Mouse (Mus musculus) small intestine, adult 2 months (tissue): ENCODE data around the gene Vcp. TPM values are rescaled to one million over a fixed set of nuclear protein-coding genes. Genes with fewer than 3 reads are reported as not detected.

ENCODE experiments used
- H3K27ac ChIP-seq: fragments of 200-500 bp; 2 replicates; pipeline ENCODE4 v1.5.1; 2012; ENCODE audit warnings: low read depth, low read length, control low read depth, inconsistent platforms; ENCODE audit not compliant: insufficient read depth
- H3K27me3 ChIP-seq: fragments of 200-500 bp; 2 replicates; pipeline ENCODE4 v1.6.1; 2012; ENCODE audit warnings: mild to moderate bottlenecking, moderate library complexity, low read length, inconsistent platforms; ENCODE audit not compliant: control insufficient read depth, insufficient read depth
- H3K36me3 ChIP-seq: fragments of 200-500 bp; 2 replicates; pipeline ENCODE4 v1.6.1; 2012; ENCODE audit warnings: mild to moderate bottlenecking, low read length, control low read depth, inconsistent platforms; ENCODE audit not compliant: control insufficient read depth, insufficient read depth
- H3K4me1 ChIP-seq: fragments of 200-500 bp; 2 replicates; pipeline ENCODE4 v1.6.1; 2012; ENCODE audit warnings: low read length, inconsistent platforms, mixed read lengths; ENCODE audit not compliant: control insufficient read depth, insufficient read depth, insufficient read length
- H3K4me3 ChIP-seq: fragments of 200-500 bp; 2 replicates; pipeline ENCODE4 v1.5.1; 2012; ENCODE audit warnings: low read depth, mild to moderate bottlenecking, control low read depth, inconsistent platforms, low read length, moderate library complexity
- CTCF ChIP-seq: fragments of 200-500 bp; IDR thresholded peaks from 2 replicates; pipeline ENCODE4 v1.5.1; 2012; ENCODE audit warnings: low read depth, mild to moderate bottlenecking, control low read depth, inconsistent platforms, low read length, moderate library complexity, mixed read lengths; ENCODE audit not compliant: insufficient replicate concordance, insufficient read length; ENCODE audit errors: extremely low read depth
- POLR2A ChIP-seq: fragments of 200-500 bp; IDR thresholded peaks from 2 replicates; pipeline ENCODE4 v1.6.1; 2012; ENCODE audit warnings: low read depth, mild to moderate bottlenecking, control low read depth, inconsistent platforms, low read length, moderate library complexity
- WGBS: fragments of 180-500 bp; shearing (Covaris S2); methylation state at CpG from one replicate; pipeline ENCODE4 v1.1.7; 2018; 5-methylcytosine and 5-hydroxymethylcytosine counted together
- polyA plus RNA-seq: library from polyadenylated mRNA; depleted of rRNA; stranded (reverse); fragments of >200 nt; gene quantifications from 2 replicates; pipeline ENCODE4 v1.2.3, GENCODE M21; 2012

Vcp gene
- polyA plus RNA-seq, 1 experiment = 78.2 TPM

GRCm38 (mm10) chr4:42957306-42957705 lies 43.0 kb downstream of the Vcp start:
- TF ChIP-seq POLR2A (no peak), CTCF (no peak)
- H3K36me3 ChIP-seq = no peaks in the 10 kb centered on the region
- no peak overlapping the region for H3K4me3 ChIP-seq
- no peaks in the 10 kb centered on the region for H3K27me3 ChIP-seq
- no peak overlapping the region for H3K27ac ChIP-seq
- H3K4me1 ChIP-seq = no peaks in the 10 kb centered on the region
- WGBS = 69% methylated on average over 11 of the region's 11 CpGs

DNA sequence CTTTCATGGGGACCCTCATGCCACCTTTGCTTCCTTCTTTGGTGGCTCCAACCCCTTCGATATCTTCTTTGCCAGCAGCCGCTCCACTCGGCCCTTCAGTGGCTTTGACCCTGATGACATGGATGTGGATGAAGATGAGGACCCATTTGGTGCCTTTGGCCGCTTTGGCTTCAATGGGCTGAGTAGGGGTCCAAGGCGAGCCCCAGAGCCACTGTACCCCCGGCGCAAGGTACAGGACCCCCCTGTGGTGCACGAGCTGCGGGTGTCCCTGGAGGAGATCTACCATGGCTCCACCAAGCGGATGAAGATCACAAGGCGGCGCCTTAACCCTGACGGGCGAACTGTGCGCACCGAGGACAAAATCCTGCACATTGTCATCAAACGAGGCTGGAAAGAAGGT lies 43.7 kb downstream of the Vcp start:
- WGBS = 94% methylated on average over 17 of the region's 17 CpGs
- no peaks in the 10 kb centered on the region for H3K27me3 ChIP-seq
- H3K4me3 ChIP-seq = no peak overlapping the region
- H3K27ac ChIP-seq = no peak overlapping the region
- TF ChIP-seq CTCF (no peak), POLR2A (no peak)
- no peaks in the 10 kb centered on the region for H3K36me3 ChIP-seq
- no peaks in the 10 kb centered on the region for H3K4me1 ChIP-seq

DNA sequence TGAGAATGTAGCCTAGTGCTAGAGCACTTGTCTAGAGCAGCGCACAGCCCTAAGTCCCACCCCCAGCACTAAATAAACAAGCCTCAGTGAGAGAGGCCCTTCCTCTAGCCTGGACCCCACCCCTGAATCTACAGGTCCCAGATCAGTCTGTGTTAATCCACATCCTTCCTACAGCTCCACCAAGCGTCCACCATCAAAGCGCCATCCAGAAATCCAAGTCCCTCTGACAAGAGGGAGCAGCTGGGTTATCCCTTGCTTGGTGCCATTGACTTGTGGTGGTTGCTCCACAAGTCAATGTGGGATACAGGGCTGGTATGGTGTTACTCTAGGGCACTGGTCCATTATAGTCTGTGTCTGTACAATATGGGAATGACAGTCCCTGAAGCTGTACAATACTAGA lies 45.1 kb downstream of the Vcp start:
- no peak overlapping the region for H3K4me3 ChIP-seq
- H3K27me3 ChIP-seq = no peaks in the 10 kb centered on the region
- H3K27ac ChIP-seq = no peak overlapping the region
- WGBS = 94% methylated on average over 3 of the region's 3 CpGs
- peaks cover 5% of the 10 kb centered on the region for H3K4me1 ChIP-seq
- TF ChIP-seq POLR2A = no peak
- TF ChIP-seq CTCF = no peak
- H3K36me3 ChIP-seq = no peaks in the 10 kb centered on the region

GRCm38 (mm10) chr4:42954297-42954696 lies 46.0 kb downstream of the Vcp start:
- peak; percentile 78 for TF ChIP-seq CTCF
- no peak for TF ChIP-seq POLR2A
- WGBS = 14% methylated on average over 10 of the region's 10 CpGs
- no peak overlapping the region for H3K27ac ChIP-seq
- no peaks in the 10 kb centered on the region for H3K27me3 ChIP-seq
- H3K4me1 ChIP-seq = peaks cover 7% of the 10 kb centered on the region
- H3K4me3 ChIP-seq = no peak overlapping the region
- H3K36me3 ChIP-seq = no peaks in the 10 kb centered on the region

DNA sequence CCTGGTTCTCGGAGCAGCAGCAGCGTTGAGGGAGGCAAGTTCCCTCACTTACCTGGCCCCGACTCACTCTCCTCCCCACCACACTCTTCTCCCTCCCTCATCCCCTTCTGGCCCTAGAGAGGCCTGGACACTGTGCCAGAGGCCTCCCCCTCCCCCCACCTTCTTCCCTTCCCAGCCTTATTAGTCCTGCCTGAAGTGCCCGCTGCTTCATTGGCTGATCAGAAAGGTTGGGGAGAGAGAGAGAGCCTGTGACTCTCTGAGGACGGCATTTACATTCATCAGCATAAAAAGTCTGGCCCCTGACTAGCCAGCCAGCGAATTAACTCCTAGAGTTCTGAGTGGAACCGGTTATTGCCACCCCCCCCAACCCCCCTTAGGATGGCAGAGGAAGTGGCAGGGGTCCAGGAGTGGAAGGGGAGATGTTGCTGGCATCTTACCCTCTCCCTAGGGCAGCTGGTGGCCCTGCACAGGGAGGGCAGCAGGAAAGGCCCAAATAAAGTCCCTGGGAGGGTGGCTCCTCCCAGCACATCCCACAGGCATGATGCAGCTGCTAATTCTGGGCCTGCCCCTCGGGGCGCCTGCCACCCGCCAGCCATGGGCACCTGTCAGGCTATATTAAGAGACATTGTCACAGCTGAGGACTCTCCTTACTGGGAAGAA lies 46.7 kb downstream of the Vcp start:
- peak overlapping the region; percentile 54; the same call in 1 of the 2 replicates for H3K27ac ChIP-seq
- H3K36me3 ChIP-seq = no peaks in the 10 kb centered on the region
- WGBS = 69% methylated on average over 10 of the region's 10 CpGs
- no peak overlapping the region for H3K4me3 ChIP-seq
- TF ChIP-seq POLR2A (no peak), CTCF (no peak)
- H3K4me1 ChIP-seq = peaks cover 11% of the 10 kb centered on the region
- H3K27me3 ChIP-seq = no peaks in the 10 kb centered on the region

GRCm38 (mm10) chr4:42952563-42952962 lies 47.7 kb downstream of the Vcp start:
- no peak overlapping the region for H3K4me3 ChIP-seq
- no peaks in the 10 kb centered on the region for H3K27me3 ChIP-seq
- TF ChIP-seq POLR2A (no peak), CTCF (no peak)
- H3K4me1 ChIP-seq = peaks cover 11% of the 10 kb centered on the region
- WGBS = 91% methylated on average over 7 of the region's 7 CpGs
- no peaks in the 10 kb centered on the region for H3K36me3 ChIP-seq
- H3K27ac ChIP-seq = no peak overlapping the region

- Histone ChIP-seq H3K36me3 (no peaks in the 10 kb centered on the region), H3K4me1 (peaks cover 11% of the 10 kb centered on the region), H3K4me3 (no peak overlapping the region), H3K27me3 (no peaks in the 10 kb centered on the region), H3K27ac (peak overlapping the region; percentile 1; the same call in 1 of the 2 replicates)
- TF ChIP-seq POLR2A = no peak
- no peak for TF ChIP-seq CTCF
- 44% methylated on average over 11 of the region's 11 CpGs for WGBS
Measured at GRCm38 (mm10) chr4:42951206-42952195, 48.8 kb downstream of the Vcp start.
